Mouse (Mus musculus) limb, embryonic 14.5 days (tissue): ENCODE data around the gene Isg15. TPM values are rescaled to one million over a fixed set of nuclear protein-coding genes. Genes with fewer than 3 reads are reported as not detected.

Experiments used
- microRNA-seq: library from miRNA; unstranded; fragments of <30 nt; microRNA quantifications from one replicate; pipeline ENCODE4, GENCODE M21; 2016
- polyA plus RNA-seq, 2 experiments: library from polyadenylated mRNA; depleted of rRNA in 1 of 2; stranded (reverse) in 1 of 2; unstranded in 1 of 2; fragments of >200 nt; fragmentation: Nextera tagmentation in 1 of 2; extraction: Ambion mirVana in 1 of 2; gene quantifications; 2 replicates each; pipeline versions ENCODE4 v1.2.1 to v1.2.3; 2012 to 2014

Gene Isg15
- polyA plus RNA-seq, 2 experiments: 0.26 to 1.4 TPM

Small RNAs within 50 kb of the gene (microRNA-seq; reads per million reads assigned to microRNA genes)
- gene Mir7658: 1.8 reads per million

Other genes with a start within 250 kb of the Isg15 start
- 37.0 and 44.3 TPM in 2 replicates for gene C1qtnf12, start 238.5 kb downstream of the Isg15 start, polyA plus RNA-seq (2012; rRNA removed)
- gene C1qtnf12, start 238.5 kb downstream of the Isg15 start, polyA plus RNA-seq (2014; fragmentation: Nextera tagmentation; extraction: Ambion mirVana): 52.3 and 56.6 TPM in 2 replicates
- 11.3 and 15.2 TPM in 2 replicates for gene B3galt6, start 208.2 kb downstream of the Isg15 start, polyA plus RNA-seq (2012; rRNA removed)
- 17.0 and 18.8 TPM in 2 replicates for gene B3galt6, start 208.2 kb downstream of the Isg15 start, polyA plus RNA-seq (2014; fragmentation: Nextera tagmentation; extraction: Ambion mirVana)
- 52.4 and 74.5 TPM in 2 replicates for gene Sdf4, start 207.9 kb downstream of the Isg15 start, polyA plus RNA-seq (2012; rRNA removed)
- gene Sdf4, start 207.9 kb downstream of the Isg15 start, polyA plus RNA-seq (2014; fragmentation: Nextera tagmentation; extraction: Ambion mirVana): 171 TPM in 2 replicates
- gene Tnfrsf4, start 187.0 kb downstream of the Isg15 start, polyA plus RNA-seq (2012; rRNA removed): 4.8 and 5.8 TPM in 2 replicates
- gene Tnfrsf4, start 187.0 kb downstream of the Isg15 start, polyA plus RNA-seq (2014; fragmentation: Nextera tagmentation; extraction: Ambion mirVana): 0.58 and 0.65 TPM in 2 replicates
- gene Tnfrsf18, start 174.7 kb downstream of the Isg15 start, polyA plus RNA-seq (2012; rRNA removed): 1.9 TPM in 2 replicates
- 3.7 and 4.7 TPM in 2 replicates for gene Tnfrsf18, start 174.7 kb downstream of the Isg15 start, polyA plus RNA-seq (2014; fragmentation: Nextera tagmentation; extraction: Ambion mirVana)
- gene Ttll10, start 141.4 kb downstream of the Isg15 start, polyA plus RNA-seq (2012; rRNA removed): 4.0 and 4.2 TPM in 2 replicates
- 2.4 and 2.6 TPM in 2 replicates for gene Ttll10, start 141.4 kb downstream of the Isg15 start, polyA plus RNA-seq (2014; fragmentation: Nextera tagmentation; extraction: Ambion mirVana)
- gene 9430015G10Rik, start 90.8 kb downstream of the Isg15 start, polyA plus RNA-seq (2012; rRNA removed): 74.5 and 92.4 TPM in 2 replicates
- gene 9430015G10Rik, start 90.8 kb downstream of the Isg15 start, polyA plus RNA-seq (2014; fragmentation: Nextera tagmentation; extraction: Ambion mirVana): 34.4 and 38.3 TPM in 2 replicates
- gene Rnf223, start 70.3 kb downstream of the Isg15 start, polyA plus RNA-seq (2012; rRNA removed): 1.5 and 2.0 TPM in 2 replicates
- 0.61 and 0.65 TPM in 2 replicates for gene Rnf223, start 70.3 kb downstream of the Isg15 start, polyA plus RNA-seq (2014; fragmentation: Nextera tagmentation; extraction: Ambion mirVana)
- 264 and 342 TPM in 2 replicates for gene Agrn, start 3.3 kb downstream of the Isg15 start, polyA plus RNA-seq (2012; rRNA removed)
- gene Agrn, start 3.3 kb downstream of the Isg15 start, polyA plus RNA-seq (2014; fragmentation: Nextera tagmentation; extraction: Ambion mirVana): 78.5 and 92.2 TPM in 2 replicates
- 2.2 and 2.4 TPM in 2 replicates for gene AW011738, start 2.5 kb upstream of the Isg15 start, polyA plus RNA-seq (2012; rRNA removed)
- 0.41 and 1.4 TPM in 2 replicates for gene AW011738, start 2.5 kb upstream of the Isg15 start, polyA plus RNA-seq (2014; fragmentation: Nextera tagmentation; extraction: Ambion mirVana)
- 0.25 and 0.54 TPM in 2 replicates for gene Perm1, start 15.1 kb upstream of the Isg15 start, polyA plus RNA-seq (2012; rRNA removed)
- 1.0 and 1.2 TPM in 2 replicates for gene Perm1, start 15.1 kb upstream of the Isg15 start, polyA plus RNA-seq (2014; fragmentation: Nextera tagmentation; extraction: Ambion mirVana)
- gene Plekhn1, start 34.0 kb upstream of the Isg15 start, polyA plus RNA-seq (2012; rRNA removed): 104 and 133 TPM in 2 replicates
- gene Plekhn1, start 34.0 kb upstream of the Isg15 start, polyA plus RNA-seq (2014; fragmentation: Nextera tagmentation; extraction: Ambion mirVana): 32.2 and 36.6 TPM in 2 replicates
- gene Noc2l, start 35.2 kb upstream of the Isg15 start, polyA plus RNA-seq (2012; rRNA removed): 130 and 147 TPM in 2 replicates
- gene Noc2l, start 35.2 kb upstream of the Isg15 start, polyA plus RNA-seq (2014; fragmentation: Nextera tagmentation; extraction: Ambion mirVana): 61.2 and 62.7 TPM in 2 replicates
- 0.58 and 0.78 TPM in 2 replicates for gene Samd11, start 54.8 kb upstream of the Isg15 start, polyA plus RNA-seq (2012; rRNA removed)
- gene Samd11, start 54.8 kb upstream of the Isg15 start, polyA plus RNA-seq (2014; fragmentation: Nextera tagmentation; extraction: Ambion mirVana): 0.12 and 0.43 TPM in 2 replicates
- not detected in 2 replicates for gene Vmn2r-ps159, start 130.3 kb upstream of the Isg15 start, polyA plus RNA-seq (2012; rRNA removed)
- not detected in 2 replicates for gene Vmn2r-ps159, start 130.3 kb upstream of the Isg15 start, polyA plus RNA-seq (2014; fragmentation: Nextera tagmentation; extraction: Ambion mirVana)